Mouse (Mus musculus): ENCODE results near the gene Hc. TPM values are rescaled to one million over a fixed set of nuclear protein-coding genes. Genes with fewer than 3 reads are reported as not detected.

Hc gene
- polyA plus RNA-seq, 1 experiment = 0.38 TPM

DNA sequence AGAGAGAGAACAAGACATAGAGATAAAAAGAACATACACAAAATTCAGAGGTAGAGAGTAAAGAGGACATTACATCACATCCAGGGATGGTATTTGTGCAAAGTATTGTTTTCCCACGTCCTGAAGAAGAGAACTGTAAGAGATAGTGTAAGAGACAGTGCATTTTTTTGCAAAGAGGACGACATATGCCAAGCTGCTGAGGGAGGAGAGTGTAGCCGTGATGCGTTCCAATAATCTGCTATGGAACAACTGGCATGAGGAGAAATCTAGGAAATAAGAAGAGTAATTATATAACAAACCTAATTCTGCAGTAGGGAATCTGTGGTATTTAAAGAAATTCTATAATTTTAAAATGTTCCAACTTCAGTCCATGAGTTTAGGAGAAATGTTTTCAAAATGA, 26.2 kb upstream of the Hc start:
- DNase-seq (ENCODE audit: low read depth) = no peak
- TF ChIP-seq CTCF (IDR thresholded peaks at IDR 0.05; ENCODE audit: borderline replicate concordance, extremely low read depth, insufficient read depth, insufficient read length) (no peak), POLR2A (IDR thresholded peaks at IDR 0.05; ENCODE audit: borderline replicate concordance, extremely low read depth, insufficient read depth, insufficient read length, poor library complexity, severe bottlenecking) (no peak)

DNA sequence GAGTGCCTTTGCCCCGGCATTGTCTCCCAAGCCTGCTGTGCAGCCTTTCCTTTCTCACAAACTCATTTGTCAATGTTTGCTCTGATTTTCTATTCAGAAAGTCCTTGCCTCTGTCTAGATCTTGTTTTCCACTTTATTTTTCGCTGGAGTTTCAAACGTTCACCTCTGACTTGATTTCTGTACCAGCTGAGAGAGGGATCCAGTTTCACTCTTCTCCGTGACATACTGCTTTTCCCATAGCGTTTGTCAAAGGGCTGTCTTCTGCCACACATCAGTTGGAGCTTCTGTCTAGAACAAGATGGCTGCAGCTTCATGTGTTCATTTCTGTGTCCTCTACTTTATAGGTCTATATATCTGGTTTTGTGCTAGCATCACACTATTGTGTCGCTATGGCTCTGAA, 17.9 kb upstream of the Hc start:
- no peak for DNase-seq (ENCODE audit: low read depth)
- TF ChIP-seq POLR2A (IDR thresholded peaks at IDR 0.05; ENCODE audit: borderline replicate concordance, extremely low read depth, insufficient read depth, insufficient read length, poor library complexity, severe bottlenecking) (no peak), CTCF (IDR thresholded peaks at IDR 0.05; ENCODE audit: borderline replicate concordance, extremely low read depth, insufficient read depth, insufficient read length) (no peak)

DNA sequence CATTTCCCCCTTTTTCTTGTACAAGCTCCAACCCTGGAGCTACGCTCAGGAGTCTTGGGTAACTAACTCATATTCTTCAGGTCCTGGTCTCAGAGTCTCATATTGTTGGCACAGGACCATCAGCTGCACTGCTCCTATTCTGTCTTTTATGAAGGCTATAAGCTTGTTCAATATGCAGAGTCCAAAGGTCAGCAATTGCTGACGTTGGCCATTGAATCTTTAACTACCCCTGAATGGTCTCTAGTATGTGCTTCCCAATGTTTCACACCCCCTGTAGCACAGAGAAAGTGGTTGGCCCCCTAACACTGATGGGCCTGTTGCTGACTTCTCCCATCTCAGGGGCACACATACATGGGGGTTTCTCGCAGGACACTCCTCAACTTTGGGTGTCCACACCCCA, 13.1 kb upstream of the Hc start:
- TF ChIP-seq POLR2A (IDR thresholded peaks at IDR 0.05; ENCODE audit: borderline replicate concordance, extremely low read depth, insufficient read depth, insufficient read length, poor library complexity, severe bottlenecking) = no peak
- DNase-seq (ENCODE audit: low read depth) = no peak

DNA sequence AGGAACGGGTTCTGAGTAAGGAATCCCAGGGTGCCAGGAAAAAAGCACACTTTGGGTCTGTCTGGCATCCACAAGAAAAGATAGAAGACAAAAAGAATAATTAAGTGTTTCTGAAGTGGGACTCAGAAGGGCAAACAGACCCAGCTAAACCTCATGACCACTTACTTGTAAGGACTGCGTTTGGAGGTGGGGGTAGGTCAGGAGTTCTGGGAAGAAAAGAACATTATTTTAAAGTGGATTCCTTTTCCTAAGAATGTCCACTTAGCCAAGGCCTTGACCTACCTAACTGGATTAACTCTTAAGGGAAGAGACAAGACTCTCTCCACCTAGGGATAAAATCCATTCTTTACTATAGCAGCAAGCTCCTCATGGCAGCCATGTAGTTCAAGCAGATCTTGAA, 11.3 kb upstream of the Hc start:
- TF ChIP-seq CTCF (IDR thresholded peaks at IDR 0.05; ENCODE audit: borderline replicate concordance, extremely low read depth, insufficient read depth, insufficient read length) = no peak
- no peak for TF ChIP-seq POLR2A (IDR thresholded peaks at IDR 0.05; ENCODE audit: borderline replicate concordance, extremely low read depth, insufficient read depth, insufficient read length, poor library complexity, severe bottlenecking)
- DNase-seq (ENCODE audit: low read depth) = no peak

DNA sequence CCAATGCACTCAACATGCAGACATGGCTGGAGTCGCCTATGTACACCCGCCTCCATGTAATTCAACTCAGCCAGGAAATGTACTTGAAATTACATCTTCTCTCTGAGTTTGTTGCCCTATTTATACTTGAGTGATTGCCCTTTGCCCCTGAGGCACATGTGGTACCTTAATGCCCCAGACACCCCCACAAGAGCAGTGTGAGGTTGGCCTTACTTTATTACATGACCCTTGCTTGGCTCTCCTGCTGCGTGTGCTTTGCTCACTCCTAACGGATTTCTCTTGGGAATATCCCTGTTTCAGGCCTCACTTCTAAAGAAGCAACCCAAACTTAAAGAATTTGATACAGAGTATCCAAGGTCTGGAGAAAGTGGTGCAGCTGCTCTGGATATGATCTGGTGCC, 9.0 kb upstream of the Hc start:
- no peak for DNase-seq (ENCODE audit: low read depth)
- TF ChIP-seq POLR2A (IDR thresholded peaks at IDR 0.05; ENCODE audit: borderline replicate concordance, extremely low read depth, insufficient read depth, insufficient read length, poor library complexity, severe bottlenecking) = no peak
- no peak for TF ChIP-seq CTCF (IDR thresholded peaks at IDR 0.05; ENCODE audit: borderline replicate concordance, extremely low read depth, insufficient read depth, insufficient read length)

DNA sequence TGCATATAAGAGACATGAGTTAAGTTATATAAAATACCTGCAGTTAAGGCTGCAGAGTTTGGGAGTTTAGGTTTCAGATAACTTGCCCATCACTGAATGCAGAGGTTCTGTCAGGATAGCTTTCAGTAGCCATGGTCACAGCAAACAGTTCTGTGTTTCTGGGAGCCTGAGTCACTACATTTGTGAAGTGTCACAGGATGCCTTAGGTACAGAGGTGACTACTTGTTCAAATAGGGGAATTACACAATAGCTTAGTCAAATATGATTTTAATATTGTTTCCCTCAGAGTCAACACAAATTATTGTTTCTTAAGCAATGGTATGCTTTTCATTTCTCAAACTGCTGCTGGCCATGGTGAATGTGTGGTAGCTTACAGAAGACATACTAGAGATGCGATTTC, 7.9 kb upstream of the Hc start:
- DNase-seq (ENCODE audit: low read depth) = no peak
- TF ChIP-seq CTCF (IDR thresholded peaks at IDR 0.05; ENCODE audit: borderline replicate concordance, extremely low read depth, insufficient read depth, insufficient read length) = no peak
- no peak for TF ChIP-seq POLR2A (IDR thresholded peaks at IDR 0.05; ENCODE audit: borderline replicate concordance, extremely low read depth, insufficient read depth, insufficient read length, poor library complexity, severe bottlenecking)

DNA sequence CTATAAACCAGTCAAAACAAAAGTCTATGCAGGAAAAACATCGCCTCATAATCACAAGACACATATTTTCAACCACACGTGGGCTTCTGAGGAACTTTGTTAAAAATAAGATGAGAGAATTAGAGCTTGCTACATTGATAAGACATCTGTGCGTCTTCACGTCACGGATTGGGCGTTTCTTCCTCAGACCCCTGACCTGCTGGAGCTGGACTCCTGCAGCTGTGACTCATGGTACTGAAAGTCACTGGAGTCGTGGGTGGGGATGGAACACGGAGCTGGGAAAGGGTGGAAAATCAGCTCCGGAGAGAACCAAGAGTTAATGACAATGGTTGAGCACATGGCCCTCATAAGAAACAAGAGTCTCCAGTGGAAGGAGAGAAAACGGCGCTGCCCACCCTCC, 5.9 kb upstream of the Hc start:
- TF ChIP-seq CTCF (IDR thresholded peaks at IDR 0.05; ENCODE audit: borderline replicate concordance, extremely low read depth, insufficient read depth, insufficient read length) (no peak), POLR2A (IDR thresholded peaks at IDR 0.05; ENCODE audit: borderline replicate concordance, extremely low read depth, insufficient read depth, insufficient read length, poor library complexity, severe bottlenecking) (no peak)

DNA sequence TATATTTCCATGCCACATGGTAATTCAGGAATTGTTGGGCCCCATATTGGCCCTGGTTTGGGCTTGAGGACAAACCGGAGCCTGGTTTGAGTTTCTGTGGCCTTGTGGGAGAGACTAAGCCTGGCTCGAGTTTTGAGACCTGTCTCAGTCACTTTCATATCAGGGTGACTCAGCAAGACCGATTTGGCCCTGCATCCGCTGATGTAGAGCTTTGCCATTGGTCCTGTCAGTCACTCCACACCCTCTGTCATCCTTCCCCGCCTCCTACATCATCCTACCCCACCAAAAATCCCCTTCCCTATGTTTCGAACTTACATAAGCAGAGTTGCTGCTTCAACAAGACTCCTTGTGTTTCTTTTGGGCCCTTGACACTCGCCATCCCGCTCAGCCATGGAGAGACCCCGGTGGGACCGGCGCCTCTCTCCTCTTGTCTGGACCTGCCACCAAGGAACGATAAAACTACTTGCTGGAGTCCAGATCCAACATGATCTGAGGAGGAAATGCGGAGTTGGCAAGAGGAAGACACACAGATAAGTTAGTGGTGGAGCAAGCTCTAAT, 5.4 kb upstream of the Hc start:
- DNase-seq (ENCODE audit: low read depth) = no peak
- TF ChIP-seq POLR2A (IDR thresholded peaks at IDR 0.05; ENCODE audit: borderline replicate concordance, extremely low read depth, insufficient read depth, insufficient read length, poor library complexity, severe bottlenecking) (no peak), CTCF (IDR thresholded peaks at IDR 0.05; ENCODE audit: borderline replicate concordance, extremely low read depth, insufficient read depth, insufficient read length) (no peak)

More for the DNA sequence above, 5.9 kb upstream of the Hc start:
- DNase-seq (ENCODE audit: low read depth) = no peak

DNA sequence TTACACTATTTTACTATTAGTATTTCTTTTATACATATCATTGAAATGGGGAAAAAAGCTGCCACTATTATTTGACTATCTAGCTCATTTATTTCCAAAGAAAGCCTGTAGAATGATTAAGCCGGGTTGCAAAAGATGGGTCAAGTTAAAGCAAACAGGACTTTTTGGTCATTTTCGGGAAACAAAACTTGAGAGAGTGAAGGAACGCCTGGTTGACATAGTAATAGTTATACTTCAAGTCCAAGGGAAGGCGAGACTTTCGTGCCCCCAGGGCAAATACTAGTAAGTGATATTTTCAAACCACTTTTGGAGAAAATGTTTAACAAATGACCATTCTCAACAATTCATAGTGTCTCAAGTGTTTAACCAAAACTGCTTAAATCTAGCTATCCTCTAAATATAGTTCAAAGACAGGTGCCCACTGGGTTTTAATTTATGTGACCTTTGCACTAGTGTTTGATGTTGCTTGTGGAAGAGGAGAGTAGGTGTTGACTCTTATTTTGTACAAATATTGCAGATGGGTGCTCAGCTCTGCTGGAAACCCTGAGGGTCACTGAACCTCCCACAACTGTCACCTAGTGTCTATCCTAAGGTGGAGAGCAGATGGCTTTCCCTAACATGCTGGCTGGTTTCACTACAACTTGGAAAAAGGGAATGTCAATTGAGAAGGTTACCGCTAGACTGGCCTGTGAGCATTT, 2.2 kb upstream of the Hc start:
- no peak for DNase-seq (ENCODE audit: low read depth)
- no peak for TF ChIP-seq CTCF (IDR thresholded peaks at IDR 0.05; ENCODE audit: borderline replicate concordance, extremely low read depth, insufficient read depth, insufficient read length)

DNA sequence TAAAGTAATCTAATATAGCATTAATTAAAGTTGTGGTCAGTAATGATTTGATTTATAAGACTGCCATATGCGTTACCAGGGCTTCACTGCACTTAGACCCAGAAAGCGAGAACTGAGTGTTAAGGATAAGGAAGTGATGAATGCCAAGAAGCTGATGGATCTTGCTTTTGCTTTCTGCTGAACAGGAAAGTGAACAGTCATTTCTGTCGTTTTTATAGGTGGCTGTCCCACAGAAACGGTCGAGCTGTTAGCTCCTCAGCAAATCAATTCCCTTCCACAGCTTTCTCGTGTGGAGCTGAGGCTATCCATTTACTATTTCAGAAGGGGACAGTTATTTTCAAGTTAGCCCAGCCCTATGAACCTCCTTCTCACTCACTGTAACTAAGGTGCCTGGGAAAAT, 341 bp downstream of the Hc start:
- DNase-seq (ENCODE audit: low read depth) = no peak
- TF ChIP-seq CTCF (IDR thresholded peaks at IDR 0.05; ENCODE audit: borderline replicate concordance, extremely low read depth, insufficient read depth, insufficient read length) = no peak
- no peak for TF ChIP-seq POLR2A (IDR thresholded peaks at IDR 0.05; ENCODE audit: borderline replicate concordance, extremely low read depth, insufficient read depth, insufficient read length, poor library complexity, severe bottlenecking)

DNA sequence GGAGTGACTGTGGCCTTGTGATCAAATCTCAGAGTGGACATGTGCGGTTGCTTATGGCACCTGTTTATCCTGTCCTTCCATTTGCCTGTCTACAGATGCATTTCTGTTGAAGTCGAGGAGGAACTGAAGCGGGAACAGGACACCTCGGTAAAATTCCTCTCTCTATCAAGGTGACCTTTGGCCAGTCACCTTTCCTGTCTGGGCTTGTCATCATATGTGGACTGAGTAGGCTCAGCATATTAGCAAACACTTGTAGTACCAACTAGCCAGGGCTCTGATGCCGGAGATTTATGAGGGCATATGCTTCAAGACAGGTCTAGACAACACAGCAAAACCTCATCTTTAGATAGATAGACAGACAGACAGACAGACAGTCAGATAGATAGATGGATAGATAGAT, 982 bp downstream of the Hc start:
- no peak for TF ChIP-seq POLR2A (IDR thresholded peaks at IDR 0.05; ENCODE audit: borderline replicate concordance, extremely low read depth, insufficient read depth, insufficient read length, poor library complexity, severe bottlenecking)
- TF ChIP-seq CTCF (IDR thresholded peaks at IDR 0.05; ENCODE audit: borderline replicate concordance, extremely low read depth, insufficient read depth, insufficient read length) = no peak
- no peak for DNase-seq (ENCODE audit: low read depth)

DNA sequence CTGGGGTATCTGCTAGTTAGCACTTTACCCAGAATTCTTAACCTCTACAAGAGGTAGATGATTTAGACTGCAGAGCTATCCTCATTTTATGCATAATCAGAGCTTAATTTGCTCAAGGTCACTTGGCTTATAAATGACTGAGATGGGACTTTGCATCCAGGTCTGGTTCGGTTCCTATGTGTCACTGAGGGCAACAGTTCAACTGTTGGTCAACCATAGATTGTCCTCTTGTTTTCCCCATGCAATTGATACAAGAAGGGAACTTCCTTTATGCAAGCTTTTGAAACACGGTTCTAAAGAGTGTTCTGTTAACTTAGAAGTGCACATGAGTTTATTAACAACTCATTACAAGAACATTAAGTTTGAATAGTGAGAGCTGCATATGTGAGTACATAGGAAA, 2.9 kb downstream of the Hc start:
- TF ChIP-seq POLR2A (IDR thresholded peaks at IDR 0.05; ENCODE audit: borderline replicate concordance, extremely low read depth, insufficient read depth, insufficient read length, poor library complexity, severe bottlenecking) (no peak), CTCF (IDR thresholded peaks at IDR 0.05; ENCODE audit: borderline replicate concordance, extremely low read depth, insufficient read depth, insufficient read length) (no peak)
- DNase-seq (ENCODE audit: low read depth) = no peak

Data from brain, embryonic 14.5 days (tissue).